Mouse (Mus musculus) heart, embryonic 13.5 days (tissue): ENCODE data around the gene Scyl2. TPM values are rescaled to one million over a fixed set of nuclear protein-coding genes. Genes with fewer than 3 reads are reported as not detected.
"Not testable (repeated sequence)": the region's sequence is repeated elsewhere in the genome, so short reads cannot be mapped to it uniquely, and the experiment has no call there.

Experiments used
- ATAC-seq: fragments of 200-750 bp; cut with Nextera tagmentation; 2 replicates; pipeline ENCODE4 v1.8.0; 2017; ENCODE audit warnings: moderate TSS enrichment; ENCODE audit not compliant: insufficient number of reproducible peaks, low FRiP score, low TSS enrichment; ENCODE audit errors: extremely low read depth
- H3K27ac ChIP-seq: fragments of 300-500 bp; sonication (generic); replicated peaks from 2 replicates; pipeline ENCODE4 v1.5.1; 2015; ENCODE audit warnings: moderate library complexity, mild to moderate bottlenecking, inconsistent platforms
- H3K27me3 ChIP-seq: fragments of 300-500 bp; sonication (generic); replicated peaks from 2 replicates; pipeline ENCODE4 v1.6.1; 2015; ENCODE audit warnings: mild to moderate bottlenecking, inconsistent platforms
- H3K36me3 ChIP-seq: fragments of 300-500 bp; sonication (generic); 2 replicates; pipeline ENCODE4 v1.6.1; 2015; ENCODE audit warnings: mild to moderate bottlenecking, inconsistent platforms
- H3K4me1 ChIP-seq: fragments of 300-500 bp; sonication (generic); 2 replicates; pipeline ENCODE4 v1.6.1; 2015; ENCODE audit warnings: inconsistent platforms
- H3K4me2 ChIP-seq: fragments of 300-500 bp; sonication (generic); 2 replicates; pipeline ENCODE4 v1.6.1; 2015; ENCODE audit warnings: inconsistent platforms, mild to moderate bottlenecking, moderate library complexity
- H3K4me3 ChIP-seq: fragments of 300-500 bp; sonication (generic); 2 replicates; pipeline ENCODE4 v1.5.1; 2015; ENCODE audit warnings: moderate library complexity, mild to moderate bottlenecking, inconsistent platforms
- H3K9ac ChIP-seq: fragments of 300-500 bp; sonication (generic); 2 replicates; pipeline ENCODE4 v1.6.1; 2015; ENCODE audit warnings: inconsistent platforms, mild to moderate bottlenecking, moderate library complexity
- H3K9me3 ChIP-seq: fragments of 300-500 bp; sonication (generic); 2 replicates; pipeline ENCODE4 v1.6.1; 2016; ENCODE audit warnings: inconsistent platforms
- WGBS: fragments of 180-500 bp; shearing (Covaris S2); methylation state at CpG from one replicate; pipeline ENCODE4 v1.1.7; 2015; ENCODE audit warnings: mixed read lengths; 5-methylcytosine and 5-hydroxymethylcytosine counted together
- polyA plus RNA-seq: library from polyadenylated mRNA; unstranded; fragments of >200 nt; fragmentation: Nextera tagmentation; extraction: Ambion mirVana; gene quantifications from 2 replicates; pipeline ENCODE4 v1.2.1, GENCODE M21; 2015

The Scyl2 gene
- polyA plus RNA-seq, 1 experiment from 2014 or later, result 4.1 TPM

- H3K27me3 ChIP-seq, result no peaks in the 10 kb centered on the region
- no peak for ATAC-seq
- WGBS, result 88% methylated on average over 4 of the region's 4 CpGs
- peaks cover 10% of the 10 kb centered on the region for H3K36me3 ChIP-seq
- H3K9ac ChIP-seq, result no peak overlapping the region
- H3K27ac ChIP-seq, result no peak overlapping the region
- no peak overlapping the region for H3K4me3 ChIP-seq
- no peaks in the 10 kb centered on the region; the same call in 1 of the 2 replicates for H3K4me1 ChIP-seq
- H3K9me3 ChIP-seq, result no peaks in the 10 kb centered on the region
- H3K4me2 ChIP-seq, result no peak overlapping the region
These were observed 8.0 kb downstream of the Scyl2 start for GRCm38 (mm10) chr10:89678054-89678453.

GRCm38 (mm10) chr10:89676609-89677008 is 9.5 kb downstream of the Scyl2 start:
- Histone ChIP-seq H3K4me2 (no peak overlapping the region), H3K9ac (no peak overlapping the region), H3K27me3 (no peaks in the 10 kb centered on the region), H3K4me1 (0 out of 2 replicates have a peak, but pooled peaks cover 4% of the 10 kb centered on the region), H3K4me3 (no peak overlapping the region), H3K27ac (no peak overlapping the region), H3K9me3 (no peaks in the 10 kb centered on the region), H3K36me3 (peaks cover 9% of the 10 kb centered on the region)
- 76% methylated on average over 4 of the region's 4 CpGs for WGBS
- no peak for ATAC-seq

- H3K27me3 ChIP-seq, H3K4me1 ChIP-seq, H3K4me3 ChIP-seq, H3K4me2 ChIP-seq, H3K27ac ChIP-seq, H3K9ac ChIP-seq, ATAC-seq, H3K9me3 ChIP-seq: not testable (repeated sequence)
- peaks cover 11% of the 10 kb centered on the region; the same call in 1 of the 2 replicates for H3K36me3 ChIP-seq
- 90% methylated on average over 5 of the region's 5 CpGs for WGBS
These were observed 15.7 kb downstream of the Scyl2 start for GRCm38 (mm10) chr10:89670371-89670770.

GRCm38 (mm10) chr10:89667571-89667970 is 18.5 kb downstream of the Scyl2 start:
- Histone ChIP-seq H3K9ac (no peak overlapping the region), H3K4me1 (no peaks in the 10 kb centered on the region), H3K4me2 (no peak overlapping the region), H3K4me3 (no peak overlapping the region), H3K27ac (no peak overlapping the region), H3K36me3 (peaks cover 21% of the 10 kb centered on the region), H3K9me3 (no peaks in the 10 kb centered on the region), H3K27me3 (no peaks in the 10 kb centered on the region)
- WGBS, result 84% methylated on average over 7 of the region's 7 CpGs
- no peak for ATAC-seq

- no peak for ATAC-seq
- H3K27ac ChIP-seq, result no peak overlapping the region
- H3K27me3 ChIP-seq, result no peaks in the 10 kb centered on the region
- H3K9ac ChIP-seq, result no peak overlapping the region
- no peaks in the 10 kb centered on the region for H3K9me3 ChIP-seq
- H3K4me2 ChIP-seq, result no peak overlapping the region
- no peak overlapping the region for H3K4me3 ChIP-seq
- H3K36me3 ChIP-seq, result peaks cover 35% of the 10 kb centered on the region
- H3K4me1 ChIP-seq, result no peaks in the 10 kb centered on the region
- WGBS, result 87% methylated on average over 9 of the region's 9 CpGs
These were observed 20.4 kb downstream of the Scyl2 start for GRCm38 (mm10) chr10:89665679-89666078.

- 89% methylated on average over 8 of the region's 8 CpGs for WGBS
- no peak overlapping the region for H3K9ac ChIP-seq
- no peak for ATAC-seq
These were observed 21.0 kb downstream of the Scyl2 start for GRCm38 (mm10) chr10:89664977-89665645.

GRCm38 (mm10) chr10:89656366-89656765 is 29.7 kb downstream of the Scyl2 start:
- Histone ChIP-seq H3K4me1 (no peaks in the 10 kb centered on the region), H3K9me3 (no peaks in the 10 kb centered on the region), H3K4me3 (no peak overlapping the region), H3K27me3 (no peaks in the 10 kb centered on the region), H3K36me3 (peaks cover 85% of the 10 kb centered on the region), H3K4me2 (no peak overlapping the region), H3K9ac (no peak overlapping the region), H3K27ac (no peak overlapping the region)
- no peak for ATAC-seq
- WGBS, result 91% methylated on average over 5 of the region's 5 CpGs

More at GRCm38 (mm10) chr10:89664977-89665645, 21.0 kb downstream of the Scyl2 start:
- no peaks in the 10 kb centered on the region for H3K4me1 ChIP-seq
- H3K27ac ChIP-seq, result no peak overlapping the region
- no peak overlapping the region for H3K4me3 ChIP-seq
- H3K27me3 ChIP-seq, result no peaks in the 10 kb centered on the region
- peaks cover 40% of the 10 kb centered on the region for H3K36me3 ChIP-seq
- H3K9me3 ChIP-seq, result no peaks in the 10 kb centered on the region
- H3K4me2 ChIP-seq, result no peak overlapping the region

GRCm38 (mm10) chr10:89652912-89653311 is 33.2 kb downstream of the Scyl2 start:
- Histone ChIP-seq H3K27me3 (no peaks in the 10 kb centered on the region), H3K4me2 (no peak overlapping the region), H3K27ac (no peak overlapping the region), H3K36me3 (peaks cover 80% of the 10 kb centered on the region), H3K4me1 (no peaks in the 10 kb centered on the region), H3K9ac (no peak overlapping the region), H3K4me3 (no peak overlapping the region), H3K9me3 (no peaks in the 10 kb centered on the region)
- 83% methylated on average over 8 of the region's 8 CpGs for WGBS
- ATAC-seq, result no peak

- no peak overlapping the region for H3K27ac ChIP-seq
- H3K4me1 ChIP-seq, result no peaks in the 10 kb centered on the region
- no peak overlapping the region for H3K9ac ChIP-seq
- 78% methylated on average over 1 of the region's 1 CpGs for WGBS
- no peaks in the 10 kb centered on the region for H3K27me3 ChIP-seq
- H3K36me3 ChIP-seq, result peaks cover 77% of the 10 kb centered on the region
- no peaks in the 10 kb centered on the region for H3K9me3 ChIP-seq
- H3K4me2 ChIP-seq, result no peak overlapping the region
- ATAC-seq, result no peak
- H3K4me3 ChIP-seq, result no peak overlapping the region
These were observed 34.4 kb downstream of the Scyl2 start for GRCm38 (mm10) chr10:89651691-89652090.

GRCm38 (mm10) chr10:89646918-89647317 is 39.2 kb downstream of the Scyl2 start:
- ATAC-seq, result no peak
- Histone ChIP-seq H3K4me3 (no peak overlapping the region), H3K36me3 (peaks cover 82% of the 10 kb centered on the region), H3K27ac (no peak overlapping the region), H3K27me3 (no peaks in the 10 kb centered on the region), H3K4me1 (no peaks in the 10 kb centered on the region), H3K9me3 (no peaks in the 10 kb centered on the region), H3K4me2 (no peak overlapping the region), H3K9ac (no peak overlapping the region)
- 83% methylated on average over 9 of the region's 9 CpGs for WGBS

GRCm38 (mm10) chr10:89637001-89637400 is 49.1 kb downstream of the Scyl2 start:
- Histone ChIP-seq H3K27ac (no peak overlapping the region), H3K27me3 (no peaks in the 10 kb centered on the region), H3K4me3 (no peak overlapping the region), H3K36me3 (peaks cover 44% of the 10 kb centered on the region), H3K9me3 (no peaks in the 10 kb centered on the region), H3K4me1 (no peaks in the 10 kb centered on the region), H3K4me2 (no peak overlapping the region), H3K9ac (no peak overlapping the region)
- 84% methylated on average over 3 of the region's 3 CpGs for WGBS
- ATAC-seq, result no peak

GRCm38 (mm10) chr10:89635018-89635417 is 51.1 kb downstream of the Scyl2 start:
- 85% methylated on average over 5 of the region's 5 CpGs for WGBS
- ATAC-seq, result no peak; the same call in 1 of the 2 replicates
- H3K27ac ChIP-seq, result no peak overlapping the region
- H3K4me2 ChIP-seq, result no peak overlapping the region
- no peaks in the 10 kb centered on the region for H3K9me3 ChIP-seq
- H3K4me3 ChIP-seq, result no peak overlapping the region
- peaks cover 24% of the 10 kb centered on the region for H3K36me3 ChIP-seq
- no peaks in the 10 kb centered on the region for H3K27me3 ChIP-seq
- H3K4me1 ChIP-seq, result no peaks in the 10 kb centered on the region
- no peak overlapping the region for H3K9ac ChIP-seq
